Mouse (Mus musculus): ENCODE data around the gene Frmd6.

Gene Frmd6

DNA sequence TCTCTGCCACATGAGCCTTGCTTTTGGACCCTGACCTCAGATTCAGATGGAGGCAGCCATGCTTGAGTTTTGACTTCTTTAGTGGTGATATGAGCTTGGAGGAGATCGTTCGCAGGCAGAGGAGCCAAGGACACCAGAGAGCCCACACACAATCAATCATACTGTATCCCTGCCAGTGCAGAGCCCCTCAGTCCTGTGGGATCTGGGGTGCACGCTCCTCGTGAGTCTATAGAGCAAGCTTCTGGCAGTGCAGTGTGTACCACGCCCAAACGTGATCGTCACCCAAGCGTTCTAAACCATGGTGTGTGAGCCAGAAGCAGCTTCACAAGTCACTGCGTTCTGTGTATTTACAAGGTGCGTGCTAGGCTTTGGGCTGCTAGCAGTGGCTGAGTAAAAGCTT is 70.8 kb downstream of the Frmd6 start:
- DNase-seq (ENCODE audit: low spot score in 2 of 2), result peak in 1 of 2 experiments; percentile 55

DNA sequence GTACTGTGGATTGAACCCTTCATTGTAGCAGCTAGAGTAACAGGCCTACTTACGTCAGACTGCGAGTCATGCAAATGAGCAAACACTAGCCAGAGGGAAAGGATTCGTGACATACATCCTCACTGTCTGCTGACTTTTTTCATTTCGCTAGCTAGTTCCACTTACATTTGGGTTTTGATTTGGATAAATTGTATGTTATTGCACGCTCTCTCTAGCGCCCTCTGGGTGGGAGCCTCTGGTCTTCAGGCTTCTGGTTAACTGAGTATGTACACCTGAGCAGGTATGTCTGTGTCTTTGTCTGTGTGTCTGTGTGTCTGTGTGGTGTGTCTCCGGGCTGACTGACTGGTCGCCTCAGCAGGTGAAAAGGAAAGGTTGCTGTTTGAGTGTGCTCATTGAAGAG is 72.1 kb downstream of the Frmd6 start:
- peak in 1 of 2 experiments; percentile 54 for DNase-seq (ENCODE audit: low spot score in 2 of 2)

DNA sequence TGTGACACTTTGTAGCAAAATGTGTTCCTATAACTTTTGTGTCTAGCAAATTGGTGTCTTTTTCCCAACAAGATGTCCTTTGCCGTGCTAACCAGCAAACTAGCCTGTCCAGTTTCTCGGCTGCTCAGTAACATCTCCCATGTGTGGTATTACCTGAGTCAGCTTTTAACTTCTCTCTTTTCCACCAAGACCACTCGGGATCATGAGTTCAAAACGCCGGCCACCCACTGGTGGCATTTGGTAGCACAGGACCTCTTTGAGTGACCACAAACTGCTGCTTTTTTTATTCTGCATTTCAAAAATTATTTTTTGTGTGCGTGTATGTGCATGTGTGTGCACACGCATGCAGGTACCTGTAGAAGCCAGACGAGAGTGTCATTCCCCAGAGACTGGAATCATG is 73.1 kb downstream of the Frmd6 start:
- peak in 1 of 2 experiments; percentile 60 for DNase-seq (ENCODE audit: low spot score in 2 of 2)

DNA sequence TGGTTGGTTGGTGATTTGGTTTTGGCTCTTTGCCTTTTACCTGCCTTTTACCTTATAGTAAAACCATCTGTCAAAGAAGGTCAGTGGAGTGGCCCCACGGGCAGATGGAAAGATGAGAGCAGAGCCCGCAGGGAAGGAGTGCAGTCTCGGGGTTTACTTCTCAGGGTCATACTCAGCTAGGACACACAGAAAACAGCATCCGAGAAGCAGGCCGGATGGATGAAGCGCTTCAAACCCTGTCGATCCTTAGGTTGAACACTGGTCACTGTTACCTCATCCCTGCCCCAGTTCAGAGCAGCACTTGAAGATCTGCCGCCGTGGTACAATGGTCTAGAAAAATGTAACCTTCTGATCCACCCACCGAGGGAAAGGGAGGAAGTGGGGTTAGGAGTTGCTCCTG is 79.2 kb downstream of the Frmd6 start:
- no peak for DNase-seq (ENCODE audit: low spot score in 2 of 2)

DNA sequence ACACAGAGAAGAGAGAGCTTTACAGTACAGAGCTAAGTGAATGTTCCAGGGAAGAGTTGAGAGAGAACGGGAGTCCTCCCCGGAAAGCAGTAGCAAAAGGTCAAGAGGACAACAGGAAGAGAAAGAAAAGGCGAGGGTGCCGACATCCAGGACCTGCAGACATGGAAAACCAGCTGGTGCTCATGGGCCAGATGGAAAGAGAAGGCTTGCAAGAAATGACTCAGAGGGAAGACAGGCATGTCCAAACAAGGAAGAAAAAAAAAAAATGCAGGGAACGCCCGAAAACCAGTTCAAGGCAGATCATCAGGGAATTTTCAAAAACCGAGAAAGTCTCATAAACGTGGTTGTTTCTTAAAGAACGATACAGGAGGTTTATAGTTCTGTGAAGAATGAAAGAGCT is 81.6 kb downstream of the Frmd6 start:
- DNase-seq (ENCODE audit: low spot score in 2 of 2), result no peak

DNA sequence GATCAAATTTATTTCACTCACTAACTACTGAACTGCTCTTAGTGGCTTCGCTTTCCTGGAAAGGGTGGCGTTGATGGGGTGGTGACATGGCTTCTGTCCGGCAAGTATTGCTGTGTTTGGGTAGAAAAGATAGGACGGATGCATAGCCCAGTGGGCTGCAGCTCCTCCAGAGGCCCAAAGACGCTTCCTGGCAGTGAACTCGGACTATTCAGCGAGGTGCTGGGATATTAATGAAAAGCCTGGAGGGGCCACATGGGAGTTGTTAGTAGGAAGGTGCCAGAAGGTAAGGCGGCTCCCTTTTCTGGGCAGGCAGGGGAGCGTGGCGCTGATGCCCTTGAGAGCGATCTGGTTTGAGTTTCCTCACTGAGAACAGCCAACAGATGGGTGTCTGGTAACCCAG is 82.3 kb downstream of the Frmd6 start:
- no peak for DNase-seq (ENCODE audit: low spot score in 2 of 2)

DNA sequence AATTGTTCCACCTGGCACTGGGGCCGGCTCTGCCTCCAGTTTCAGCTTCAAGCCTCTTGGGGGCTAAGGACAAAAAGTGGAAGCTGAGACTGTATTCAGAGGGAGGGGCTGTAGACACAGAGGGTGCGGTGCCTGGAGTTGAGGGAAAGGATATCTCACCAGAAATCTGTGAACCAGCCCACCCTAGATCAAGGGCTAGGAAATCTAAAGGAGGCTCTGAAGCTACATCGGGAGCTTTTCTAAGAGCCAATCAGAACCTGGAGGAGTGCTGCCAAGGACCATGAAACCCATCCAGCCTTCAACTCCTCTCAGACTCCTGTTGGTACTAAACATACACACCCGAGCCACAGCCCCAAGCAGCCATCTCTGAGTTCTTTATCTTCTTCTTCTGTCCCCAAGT is 82.8 kb downstream of the Frmd6 start:
- DNase-seq (ENCODE audit: low spot score in 2 of 2), result no peak

DNA sequence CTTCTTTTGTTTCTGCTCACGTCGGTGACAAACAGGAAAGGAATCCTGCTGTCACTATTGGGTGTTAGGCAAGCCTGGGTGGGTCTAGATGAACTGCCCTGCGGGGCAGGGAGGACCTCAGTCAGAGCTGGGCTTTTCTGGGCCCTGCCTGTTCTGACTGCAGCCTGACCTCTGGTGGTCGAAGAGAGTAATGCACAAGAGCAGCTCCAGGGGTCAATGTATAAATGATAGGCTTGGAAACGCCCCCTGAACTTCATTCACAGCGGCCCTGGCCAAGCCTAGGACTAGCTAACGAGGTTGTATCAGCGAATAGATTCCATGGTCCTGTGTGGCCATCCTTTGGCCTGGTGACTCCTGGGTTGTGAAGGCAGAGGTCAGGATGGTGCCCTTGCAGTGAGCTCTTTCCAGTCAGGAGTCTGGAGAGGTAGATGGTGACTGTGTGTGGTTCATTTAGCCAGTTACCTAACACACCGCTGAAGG is 85.0 kb downstream of the Frmd6 start:
- peak; percentile 66 to 87 for DNase-seq (ENCODE audit: low spot score in 2 of 2)

DNA sequence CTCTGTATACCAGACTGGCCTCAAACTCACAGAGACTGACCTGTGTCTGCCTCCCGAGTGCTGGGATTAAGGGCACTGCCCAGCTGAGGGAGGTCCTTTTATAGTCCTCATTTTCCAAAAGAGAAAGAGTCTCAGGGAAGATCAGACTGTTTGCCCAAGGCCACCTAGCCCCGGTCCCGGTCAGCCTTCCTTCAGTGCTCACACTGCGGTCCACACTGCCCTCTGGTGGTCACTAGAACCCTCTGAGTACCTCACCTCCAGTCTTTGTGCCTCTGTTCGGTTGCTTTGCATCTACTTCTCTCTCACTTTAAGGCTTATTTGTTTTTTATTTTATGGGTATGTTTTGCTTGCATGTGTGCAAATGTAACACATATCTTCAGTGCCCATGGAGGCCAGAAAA is 85.7 kb downstream of the Frmd6 start:
- DNase-seq (ENCODE audit: low spot score in 2 of 2), result peak; percentile 66 to 88

DNA sequence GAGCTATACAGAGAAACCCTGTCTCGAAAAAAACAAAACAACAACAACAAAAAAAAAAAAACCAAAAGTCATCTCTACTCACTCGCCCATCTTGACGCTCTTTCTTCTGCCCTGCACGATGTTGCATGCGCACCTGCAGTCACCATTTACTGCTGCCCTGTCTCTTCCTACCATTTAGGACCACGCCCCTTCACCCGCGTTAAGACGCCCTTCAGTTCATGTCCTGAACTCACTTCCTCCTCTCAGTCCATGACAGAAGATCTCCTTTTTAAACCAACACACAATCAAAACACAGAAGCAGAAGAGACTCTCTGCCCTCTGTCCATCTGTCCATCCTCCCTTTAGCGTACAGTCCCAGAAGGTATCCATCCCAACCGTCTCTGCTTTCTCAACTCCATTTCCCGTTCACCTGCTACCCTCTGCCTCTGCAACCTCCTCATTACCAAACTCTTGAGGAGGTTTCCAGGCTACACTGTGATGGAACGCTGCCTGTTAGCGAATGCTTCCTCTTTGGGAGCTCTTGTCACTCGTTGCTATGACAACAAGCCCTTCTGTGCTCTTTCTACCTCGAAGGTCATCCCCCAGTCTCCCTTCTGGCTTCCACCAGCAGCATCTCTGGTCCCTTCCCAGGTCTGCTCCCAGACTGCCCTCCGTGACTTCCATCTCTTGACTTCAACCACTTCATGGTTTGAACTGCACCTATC is 86.5 kb downstream of the Frmd6 start:
- DNase-seq (ENCODE audit: low spot score in 2 of 2), result no peak

DNA sequence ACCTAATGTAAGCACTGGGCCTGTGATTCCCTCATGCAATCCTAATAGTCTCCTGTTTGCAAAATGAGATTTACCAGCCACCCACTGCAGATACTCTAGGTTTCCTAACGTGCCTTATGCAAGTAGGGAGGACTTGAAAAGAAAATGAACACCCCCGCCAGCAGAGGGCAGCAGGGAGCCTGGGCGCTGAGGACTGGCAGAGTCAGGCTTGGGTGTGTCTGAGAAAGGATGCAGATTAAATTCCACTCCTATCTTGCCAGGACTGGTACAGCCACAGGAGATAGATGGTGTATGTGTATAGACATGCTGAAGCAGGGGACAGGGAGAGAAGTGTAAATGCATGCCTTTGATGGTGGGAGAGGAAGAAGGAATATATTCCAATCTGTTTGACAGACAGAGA is 88.1 kb downstream of the Frmd6 start:
- peak; percentile 82 to 92 for DNase-seq (ENCODE audit: low spot score in 2 of 2)

DNA sequence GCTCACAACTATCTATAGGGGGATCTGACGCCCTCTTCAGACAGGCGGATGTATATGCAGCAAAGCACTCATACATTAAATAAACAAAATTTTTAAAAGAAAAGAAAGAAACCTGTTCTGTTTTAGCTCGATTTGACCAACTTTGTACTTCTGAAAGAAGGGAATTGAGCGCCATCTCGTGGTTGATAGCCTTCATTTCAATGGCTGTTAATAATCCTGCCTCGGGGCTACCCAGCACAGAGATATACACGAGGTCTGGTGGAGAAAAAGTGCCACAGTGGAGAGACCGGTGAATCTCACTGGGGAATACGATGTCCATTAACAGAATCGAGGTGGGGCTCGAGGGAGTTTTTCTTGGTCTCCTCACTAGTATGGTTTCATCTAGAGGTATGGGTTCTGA is 89.1 kb downstream of the Frmd6 start:
- DNase-seq (ENCODE audit: low spot score in 2 of 2), result no peak

DNA sequence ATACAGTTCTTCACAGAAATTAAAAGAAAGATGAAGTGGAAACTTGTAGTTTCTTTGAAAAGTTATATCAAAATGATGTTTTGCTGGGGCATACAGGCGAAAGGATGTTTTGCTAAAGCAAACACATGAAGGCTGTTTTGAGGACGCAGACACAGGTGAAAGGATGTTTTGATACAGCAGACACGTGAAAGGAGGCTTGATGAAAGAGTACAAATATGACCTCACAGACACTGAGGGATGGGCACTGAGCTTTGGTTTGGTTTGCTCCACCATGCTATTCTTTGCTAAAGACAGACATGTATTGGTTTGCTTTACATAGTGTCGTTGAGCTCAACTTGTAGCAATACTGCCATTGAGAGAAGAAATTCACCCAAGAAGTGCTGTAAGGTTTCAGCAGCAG is 104.5 kb downstream of the Frmd6 start:
- DNase-seq (ENCODE audit: low spot score in 2 of 2), result no peak

DNA sequence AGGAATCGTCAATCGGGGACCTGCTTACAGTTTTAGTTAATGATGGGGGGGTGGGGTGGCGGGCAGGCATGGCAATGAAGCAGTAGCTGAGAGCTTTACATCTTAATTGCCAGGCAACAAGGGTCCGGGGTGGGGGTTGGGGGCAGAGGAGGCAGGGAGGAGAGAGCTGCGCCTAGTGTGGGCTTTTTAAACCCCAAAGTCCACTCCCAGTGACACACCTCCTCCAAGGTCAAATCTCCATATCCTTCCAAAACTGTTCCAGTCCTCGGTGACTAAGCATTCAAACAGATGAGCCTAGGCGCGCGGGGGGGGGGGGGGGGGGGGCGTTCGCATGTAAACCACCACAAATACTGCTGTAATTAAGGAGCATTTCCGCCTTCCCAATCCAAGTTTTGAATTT is 111.8 kb downstream of the Frmd6 start:
- no peak for DNase-seq (ENCODE audit: low spot score in 2 of 2)

DNA sequence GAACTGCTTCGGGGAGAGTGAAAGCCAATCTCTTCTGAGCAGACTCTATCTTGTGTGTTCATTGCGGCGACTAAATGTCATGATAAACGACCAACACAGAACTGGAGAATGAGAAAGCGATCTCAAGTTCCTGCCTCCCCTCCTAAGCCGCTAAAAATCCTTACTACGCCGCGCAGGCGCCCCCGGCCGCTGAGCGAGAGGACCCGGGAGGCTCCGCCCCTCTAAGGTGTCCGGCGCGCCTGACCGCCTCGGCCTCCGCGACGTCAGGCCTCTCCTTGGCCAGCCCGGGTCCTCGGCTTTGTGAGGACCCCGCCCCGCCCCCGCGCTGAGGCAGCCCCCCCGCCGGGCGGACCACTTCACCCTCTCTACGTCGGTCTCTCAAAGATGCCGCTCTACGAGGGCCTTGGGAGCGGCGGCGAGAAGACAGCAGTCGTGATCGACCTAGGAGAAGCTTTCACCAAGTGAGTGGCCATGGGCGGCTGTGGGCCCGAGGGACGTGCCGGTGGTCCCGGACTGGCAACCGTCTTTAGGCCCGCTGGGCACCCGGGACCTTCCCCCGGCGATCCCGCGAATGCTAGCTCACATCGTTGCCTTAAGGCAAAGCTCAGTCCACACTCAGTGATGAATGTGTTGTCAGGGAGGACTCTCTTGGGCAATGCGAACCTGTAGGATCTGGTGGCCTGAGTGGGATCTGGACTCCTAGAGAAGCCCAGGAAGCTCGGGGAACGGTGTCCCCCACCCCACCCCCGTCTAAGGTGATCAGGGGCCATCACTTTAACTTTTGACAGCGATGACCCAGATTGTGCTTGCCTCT is 112.5 kb downstream of the Frmd6 start, which contains the start of gene Actr10:
Actr10 (plus strand) TSS at position 287 of the 814 bp plus-strand sequence.
- DNase-seq (ENCODE audit: low spot score in 2 of 2), result peak; percentile 92 to 98

DNA sequence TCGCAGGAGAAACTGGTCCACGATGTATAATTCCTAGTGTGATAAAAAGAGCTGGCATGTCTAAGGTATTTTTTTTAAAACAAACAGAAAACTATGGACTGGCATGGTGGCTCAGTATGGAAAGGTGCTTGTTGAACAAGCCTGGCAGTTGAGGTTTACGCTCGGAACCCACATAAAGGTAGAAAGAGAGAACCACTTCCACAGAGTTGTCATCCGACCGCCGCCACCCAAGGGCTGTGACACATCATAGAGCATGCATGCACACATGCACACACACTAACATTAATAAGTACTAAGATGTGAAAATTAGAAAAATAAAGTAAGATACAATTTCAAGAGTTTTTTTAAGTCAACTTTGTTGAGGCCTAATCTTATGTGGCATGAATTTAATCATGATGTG is 115.5 kb downstream of the Frmd6 start:
- no peak for DNase-seq (ENCODE audit: low spot score in 2 of 2)

DNA sequence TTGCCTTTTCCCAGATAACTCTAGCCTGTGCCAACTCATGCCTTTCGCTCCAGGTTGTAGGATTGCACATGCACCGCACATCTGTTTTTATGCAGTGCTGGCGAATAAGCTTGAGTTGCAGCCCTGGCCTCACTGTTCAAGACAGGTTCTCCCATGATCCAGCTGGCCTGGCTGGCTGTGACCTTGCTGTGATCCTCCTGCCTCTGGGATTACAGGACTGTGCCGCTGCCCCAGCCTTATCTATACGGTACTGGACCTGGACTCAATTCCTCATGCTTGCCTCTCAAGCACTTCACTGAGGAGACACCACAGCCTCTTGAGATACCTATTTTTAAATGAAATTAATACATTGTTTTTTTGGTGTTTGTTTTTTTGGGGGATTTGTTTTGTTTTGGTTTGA is 118.9 kb downstream of the Frmd6 start:
- DNase-seq (ENCODE audit: low spot score in 2 of 2), result no peak

DNA sequence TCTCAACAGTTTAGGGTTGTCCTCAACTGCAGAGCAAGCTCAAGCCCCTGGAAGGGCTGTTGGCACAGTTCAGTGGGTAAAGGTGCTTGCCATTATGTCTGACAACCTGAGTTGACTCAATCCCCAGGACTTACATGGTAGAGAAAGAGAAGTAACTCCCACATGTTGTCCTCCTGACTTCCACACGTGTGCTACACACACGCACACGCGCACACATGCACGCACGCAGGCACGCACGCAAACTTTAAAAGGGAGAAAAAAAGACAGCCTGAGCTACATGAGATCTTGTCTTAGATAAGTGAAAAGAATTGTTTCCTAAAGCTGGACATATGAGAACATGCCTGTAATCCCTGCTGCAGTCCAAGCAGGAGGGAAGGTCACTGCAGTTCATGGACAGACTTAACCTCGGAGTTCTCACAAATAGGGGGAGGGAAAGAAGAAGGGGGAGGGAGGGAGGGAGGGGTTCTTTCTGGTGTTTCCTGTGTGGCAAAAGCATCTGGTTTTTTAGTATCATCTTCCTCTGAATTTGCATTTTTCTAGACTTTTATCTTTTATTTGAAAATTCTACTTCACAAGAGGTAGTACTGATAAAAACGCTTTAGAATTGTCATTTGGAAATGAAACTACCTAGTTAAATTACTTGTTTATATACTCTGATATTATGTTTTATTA is 121.4 kb downstream of the Frmd6 start:
- no peak for DNase-seq (ENCODE audit: low spot score in 2 of 2)
